Mouse (Mus musculus) kidney, adult 2 months (tissue): ENCODE data around the gene Olfr519.

Experiments
- CTCF ChIP-seq: fragments of 200-500 bp; conservative IDR thresholded peaks from 2 replicates; pipeline ENCODE4 v1.5.1; 2011; ENCODE audit warnings: low read depth, mild to moderate bottlenecking, control low read depth, low read length, moderate library complexity, mixed read lengths; ENCODE audit not compliant: insufficient read depth, insufficient read length
- POLR2A ChIP-seq: fragments of 200-500 bp; IDR thresholded peaks from one replicate; pipeline ENCODE4 v1.6.1; 2011; ENCODE audit warnings: low read depth, low read length, control low read depth

DNA sequence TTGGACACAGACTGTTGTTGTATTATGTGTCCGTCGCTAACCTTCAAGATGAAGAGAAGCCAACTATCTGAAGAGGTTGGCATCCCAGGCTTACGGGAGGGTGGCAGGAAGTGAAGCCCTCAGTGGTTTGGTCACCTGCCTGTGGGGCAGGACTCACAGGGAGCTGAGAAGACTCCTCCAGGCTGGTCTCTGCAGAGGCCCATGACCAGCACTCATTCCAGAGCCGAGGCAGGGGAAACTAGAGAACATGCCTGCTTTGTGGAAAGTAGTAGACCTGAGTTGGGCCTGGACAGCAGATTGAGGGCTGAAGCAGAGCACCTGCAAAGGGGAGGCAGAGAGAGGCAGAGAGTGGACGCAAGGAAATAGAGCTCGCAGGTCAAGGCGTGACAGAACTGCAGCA lies 41.2 kb upstream of the Olfr519 start:
- no peak for TF ChIP-seq CTCF
- TF ChIP-seq POLR2A, result no peak
